Comparison of ENCODE assay signal across 8 mouse cellular contexts in genomic region chr1:160547934-160548876, GRCm38 (mm10).
DNase-seq lines count a peak whose midpoint lies in the region; ATAC-seq lines count a peak whose summit lies in the region.

No protein-coding gene starts in this region.

- no peaks in the 10 kb centered on the region for H3K9me3 ChIP-seq in hindbrain, embryonic 11.5 days (ENCODE audit: control insufficient read depth, low read length)
- H3K9me3 ChIP-seq in midbrain, embryonic 10.5 days (replicated peaks) = no peaks in the 10 kb centered on the region

- H3K4me1 ChIP-seq in hindbrain, embryonic 11.5 days (replicated peaks; ENCODE audit: control insufficient read depth, insufficient read depth, low read length) = no peaks in the 10 kb centered on the region
- peaks cover 9% of the 10 kb centered on the region for H3K4me1 ChIP-seq in midbrain, embryonic 10.5 days

- H3K9ac ChIP-seq in hindbrain, embryonic 11.5 days (ENCODE audit: low read depth, low read length) = no peak overlapping the region

- no peaks in the 10 kb centered on the region for H3K27me3 ChIP-seq in hindbrain, embryonic 11.5 days (ENCODE audit: control insufficient read depth, insufficient read depth, low read length)
- H3K27me3 ChIP-seq in midbrain, embryonic 10.5 days (ENCODE audit: low read depth, poor library complexity, severe bottlenecking) = no peaks in the 10 kb centered on the region

- H3K4me3 ChIP-seq in hindbrain, embryonic 11.5 days (ENCODE audit: low read depth, low read length) = no peak overlapping the region
- no peak overlapping the region for H3K4me3 ChIP-seq in midbrain, embryonic 10.5 days

- no peak overlapping the region for H3K27ac ChIP-seq in hindbrain, embryonic 11.5 days (ENCODE audit: low read depth, low read length)
- H3K27ac ChIP-seq in midbrain, embryonic 10.5 days (replicated peaks) = 0 out of 2 replicates have a peak overlapping the region, but pooled peaks have one; percentile 42

- no peaks in the 10 kb centered on the region for H3K36me3 ChIP-seq in hindbrain, embryonic 11.5 days (ENCODE audit: control insufficient read depth, insufficient read depth, low read length)
- no peaks in the 10 kb centered on the region for H3K36me3 ChIP-seq in midbrain, embryonic 10.5 days

- H3K4me2 ChIP-seq in hindbrain, embryonic 11.5 days (replicated peaks; ENCODE audit: low read depth, low read length) = no peak overlapping the region

- DNase-seq in frontal cortex, postnatal 25 days (ENCODE audit: low spot score in 2 of 2) = no peak
- DNase-seq in brain, adult 2 months (ENCODE audit: low read depth, low spot score) = peak; percentile 92
- DNase-seq in hindbrain, embryonic 11.5 days (ENCODE audit: low spot score) = peak; percentile 20
- no peak for DNase-seq in midbrain, embryonic 10.5 days (ENCODE audit: low spot score)
- DNase-seq in adrenal gland, adult (ENCODE audit: inconsistent age in 2 of 2, low spot score in 1 of 2) = no peak
- DNase-seq in urinary bladder, postnatal 4 days (ENCODE audit: low spot score in 2 of 2) = no peak

- WGBS in hindbrain, embryonic 11.5 days = 49% methylated on average over 4 of the region's 4 CpGs
- 42% methylated on average over 4 of the region's 4 CpGs for WGBS in midbrain, embryonic 10.5 days

- ATAC-seq in frontal cortex, adult (ENCODE audit: low TSS enrichment) = peak; percentile 94
- peak; percentile 68 for ATAC-seq in hindbrain, embryonic 11.5 days (ENCODE audit: low FRiP score)
- ATAC-seq in granulocyte monocyte progenitor cell, adult 5-6 weeks (replicated peaks; ENCODE audit: poor library complexity, severe bottlenecking) = no peak

Comparison
In these comparisons a context has a peak if more than half of its experiments do, and no peak if none do; other contexts are left out.
1. DNase-seq: peak in brain, adult 2 months (single experiment) and hindbrain, embryonic 11.5 days (single experiment); none in frontal cortex, postnatal 25 days (0 of 2), midbrain, embryonic 10.5 days (single experiment), adrenal gland, adult (0 of 2) and urinary bladder, postnatal 4 days (0 of 2).